Mouse (Mus musculus): Measurements from ENCODE around the gene Crebrf.

GRCm38 (mm10) chr17:26671268-26671667 is 44.2 kb upstream of the Crebrf start:
- no peak for TF ChIP-seq CTCF (IDR thresholded peaks at IDR 0.05; ENCODE audit: control insufficient read depth, insufficient read depth, insufficient read length)
- TF ChIP-seq MYOD1 (IDR thresholded peaks at IDR 0.05; ENCODE audit: control insufficient read depth, insufficient read length, low read depth), result no peak
